Mouse (Mus musculus) embryonic facial prominence, embryonic 11.5 days (tissue): Measurements from ENCODE around the gene Lat2. TPM values are rescaled to one million over a fixed set of nuclear protein-coding genes. Genes with fewer than 3 reads are reported as not detected.

Source experiments
- ATAC-seq: fragments of 200-750 bp; cut with Nextera tagmentation; replicated peaks from 2 replicates; pipeline ENCODE4 v1.8.0; 2017; ENCODE audit warnings: low read depth; ENCODE audit not compliant: insufficient number of reproducible peaks, low FRiP score, low TSS enrichment
- DNase-seq: peaks from one replicate; pipeline ENCODE4 v3.0.0-alpha.2; 2015; ENCODE audit warnings: low spot score
- H3K27ac ChIP-seq: fragments of 300-500 bp; sonication (generic); replicated peaks from 2 replicates; pipeline ENCODE4 v1.5.1; 2014; ENCODE audit warnings: mild to moderate bottlenecking, low read depth, low read length, control low read depth
- H3K27me3 ChIP-seq: fragments of 300-500 bp; sonication (generic); 2 replicates; pipeline ENCODE4 v1.6.1; 2014; ENCODE audit warnings: mild to moderate bottlenecking, low read length, moderate library complexity, mixed read lengths; ENCODE audit not compliant: control insufficient read depth, insufficient read depth
- H3K36me3 ChIP-seq: fragments of 300-500 bp; sonication (generic); replicated peaks from 2 replicates; pipeline ENCODE4 v1.6.1; 2014; ENCODE audit warnings: low read depth, mild to moderate bottlenecking, low read length, moderate library complexity, mixed read lengths; ENCODE audit not compliant: control insufficient read depth, insufficient read depth
- H3K4me1 ChIP-seq: fragments of 300-500 bp; sonication (generic); 2 replicates; pipeline ENCODE4 v1.6.1; 2014; ENCODE audit warnings: low read length, mixed read lengths; ENCODE audit not compliant: control insufficient read depth, insufficient read depth
- H3K4me2 ChIP-seq: fragments of 300-500 bp; sonication (generic); 2 replicates; pipeline ENCODE4 v1.6.1; 2014; ENCODE audit warnings: low read depth, mild to moderate bottlenecking, control low read depth, low read length, moderate library complexity
- H3K4me3 ChIP-seq: fragments of 300-500 bp; sonication (generic); 2 replicates; pipeline ENCODE4 v1.5.1; 2014; ENCODE audit warnings: low read depth, low read length, control low read depth
- H3K9ac ChIP-seq: fragments of 300-500 bp; sonication (generic); replicated peaks from 2 replicates; pipeline ENCODE4 v1.6.1; 2014; ENCODE audit warnings: mild to moderate bottlenecking, control low read depth, low read length
- H3K9me3 ChIP-seq: fragments of 300-500 bp; sonication (generic); replicated peaks from 2 replicates; pipeline ENCODE4 v1.6.1; 2016; ENCODE audit warnings: mild to moderate bottlenecking, low read length, inconsistent platforms, mixed read lengths; ENCODE audit not compliant: control insufficient read depth
- WGBS: fragments of 180-500 bp; shearing (Covaris S2); extraction: QIAGEN DNeasy Blood & Tissue Kit; methylation state at CpG from one replicate; pipeline ENCODE4 v1.1.7; 2014; 5-methylcytosine and 5-hydroxymethylcytosine counted together
- polyA plus RNA-seq: library from polyadenylated mRNA; unstranded; fragments of >200 nt; fragmentation: Nextera tagmentation; extraction: Ambion mirVana; gene quantifications from 2 replicates; pipeline ENCODE4 v1.2.1, GENCODE M21; 2014

The Lat2 gene
- polyA plus RNA-seq, 1 experiment from 2014 or later: 0.77 TPM

DNA sequence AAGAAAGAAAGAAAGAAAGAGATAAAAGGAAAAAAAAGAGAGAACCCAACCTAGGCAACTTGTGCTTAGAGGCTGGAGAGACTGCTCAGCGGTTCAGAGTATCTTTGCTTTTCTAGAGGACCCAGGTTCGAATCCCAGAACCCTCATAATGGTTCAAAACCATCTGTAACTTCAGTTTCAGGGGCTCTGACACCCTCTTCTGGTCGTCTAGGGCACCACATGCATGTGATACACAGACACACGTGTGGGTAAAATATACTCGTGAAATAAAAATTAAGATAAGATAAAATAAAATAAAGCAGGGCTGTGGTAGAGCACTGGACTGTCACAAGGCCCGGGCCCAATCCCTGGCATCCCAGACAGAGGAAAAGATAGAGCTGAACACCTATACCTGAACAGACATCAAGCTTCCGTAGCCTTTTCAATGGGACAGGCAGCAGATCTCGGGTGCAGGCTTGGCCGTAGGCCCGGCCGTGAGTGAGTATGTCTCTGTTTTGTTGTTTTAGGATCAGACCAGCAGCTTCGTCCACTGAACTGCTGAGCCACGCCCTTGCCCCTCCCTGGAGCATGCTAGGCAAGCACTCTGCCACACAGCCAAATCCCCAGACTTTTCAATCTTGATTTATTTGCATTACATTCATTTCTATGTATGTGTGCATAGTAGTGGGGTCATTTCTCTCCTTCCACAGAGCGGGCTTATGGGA is 38.2 kb downstream of the Lat2 start:
- Histone ChIP-seq H3K4me1 (no peaks in the 10 kb centered on the region), H3K36me3 (no peaks in the 10 kb centered on the region), H3K4me3 (no peak overlapping the region), H3K27ac (no peak overlapping the region), H3K9me3 (no peaks in the 10 kb centered on the region), H3K27me3 (no peaks in the 10 kb centered on the region), H3K4me2 (no peak overlapping the region), H3K9ac (no peak overlapping the region)
- DNase-seq (no peak), ATAC-seq (no peak)
- 78% methylated on average over 14 of the region's 14 CpGs for WGBS

DNA sequence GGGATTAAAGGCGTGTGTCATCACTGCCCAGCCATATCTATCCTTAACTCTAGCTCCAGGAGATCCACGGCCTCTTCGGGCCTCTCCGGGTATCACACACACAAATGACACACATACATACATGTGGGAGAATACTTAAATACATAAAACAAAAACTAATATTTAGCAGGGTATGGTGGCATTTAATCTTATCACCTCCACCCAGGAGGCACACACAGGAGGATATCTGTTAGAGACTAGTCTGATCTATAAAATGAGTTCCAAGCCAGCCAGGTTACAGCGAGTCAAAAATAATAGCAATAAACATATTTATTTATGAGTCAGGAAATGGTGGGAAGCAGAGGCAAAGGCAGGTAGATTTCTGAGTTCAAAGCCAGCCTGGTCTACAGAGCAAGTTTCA is 39.0 kb downstream of the Lat2 start:
- H3K4me3 ChIP-seq: no peak overlapping the region
- ATAC-seq (no peak), DNase-seq (no peak)
- H3K4me1 ChIP-seq: no peaks in the 10 kb centered on the region
- no peak overlapping the region for H3K27ac ChIP-seq
- no peaks in the 10 kb centered on the region for H3K36me3 ChIP-seq
- WGBS: 97% methylated on average over 5 of the region's 5 CpGs
- no peak overlapping the region for H3K4me2 ChIP-seq
- no peaks in the 10 kb centered on the region for H3K9me3 ChIP-seq
- H3K27me3 ChIP-seq: no peaks in the 10 kb centered on the region
- H3K9ac ChIP-seq: no peak overlapping the region

DNA sequence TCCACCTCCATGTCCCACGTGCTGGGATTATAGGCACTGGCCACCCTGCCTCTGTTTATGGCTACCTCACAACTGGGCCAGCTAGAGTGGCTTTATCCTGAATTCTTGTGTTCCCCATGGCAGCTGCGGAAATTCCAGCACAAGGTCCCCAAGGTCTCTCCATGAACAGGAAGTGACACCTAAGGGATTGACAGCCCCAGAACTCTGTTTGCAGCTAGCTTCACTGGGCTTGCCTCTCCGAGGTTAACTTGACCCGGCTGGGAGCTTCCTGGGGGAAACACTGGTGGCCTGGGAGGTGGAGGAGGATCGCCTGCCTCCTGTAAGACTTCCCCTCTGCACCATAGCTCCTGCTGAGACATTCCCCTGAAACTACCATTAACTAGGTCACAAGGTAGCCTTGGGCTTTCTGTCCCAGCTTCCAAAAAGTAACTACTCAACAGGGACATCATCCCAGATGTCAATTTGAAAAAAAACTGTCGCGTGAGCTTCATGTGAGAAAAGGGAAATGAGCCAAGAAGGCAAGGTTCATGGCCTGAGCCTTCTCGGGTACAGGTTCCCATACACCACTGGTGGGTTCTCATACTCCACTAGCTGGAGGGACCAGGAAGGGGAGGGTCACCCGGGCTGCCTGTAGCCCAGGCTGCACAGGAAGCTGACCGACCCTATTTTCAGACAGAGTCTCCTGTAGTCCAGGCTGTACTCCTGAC is 42.2 kb downstream of the Lat2 start:
- H3K27ac ChIP-seq: peak overlapping the region; percentile 24; the same call in 1 of the 2 replicates

DNA sequence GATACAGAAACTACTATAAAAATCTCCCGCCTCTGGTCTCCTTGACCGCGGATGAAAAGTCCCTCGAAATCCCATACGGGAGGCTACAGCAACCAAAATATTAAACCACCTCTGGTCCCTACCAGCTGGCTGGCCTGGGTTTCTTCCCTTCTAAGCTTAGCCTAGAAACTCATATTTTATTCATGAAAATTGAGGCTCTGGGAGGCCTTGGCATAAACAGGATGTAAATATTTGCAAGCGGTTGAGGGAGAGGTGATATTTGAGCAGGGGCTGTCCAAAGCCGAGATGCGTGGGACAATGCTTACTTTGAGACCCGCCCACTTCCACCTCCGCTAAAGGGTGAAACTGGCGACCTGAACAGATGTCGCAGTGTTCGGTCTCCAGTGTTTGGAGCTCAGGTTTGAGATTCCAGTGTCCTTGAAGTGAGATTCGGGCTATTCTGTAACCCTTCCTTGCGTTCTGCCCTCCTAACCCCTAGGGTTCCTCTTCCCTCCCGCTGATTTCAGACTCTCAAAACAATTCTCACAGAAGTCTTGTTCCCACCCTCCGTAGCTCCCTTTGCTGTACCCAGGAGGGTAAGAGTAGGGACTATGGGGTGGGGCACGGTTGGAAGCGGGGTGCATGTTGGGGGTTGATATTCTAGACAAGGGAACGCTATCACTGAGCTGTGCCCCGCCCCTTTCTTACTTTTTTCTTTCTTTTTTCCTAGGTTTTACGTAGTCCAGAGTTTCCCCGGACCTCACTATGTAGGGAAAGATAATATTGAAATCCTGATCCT is 42.9 kb downstream of the Lat2 start:
- peak overlapping the region; percentile 42 for H3K4me3 ChIP-seq
- H3K9me3 ChIP-seq: no peaks in the 10 kb centered on the region
- DNase-seq (peak; percentile 90), ATAC-seq (peak; percentile 60; the same call in 1 of the 2 replicates)
- H3K27ac ChIP-seq: peak overlapping the region; percentile 24; the same call in 1 of the 2 replicates
- 1% methylated on average over 23 of the region's 23 CpGs for WGBS
- H3K4me1 ChIP-seq: no peaks in the 10 kb centered on the region
- peak overlapping the region; percentile 82 for H3K4me2 ChIP-seq
- peak overlapping the region; percentile 57 for H3K9ac ChIP-seq
- no peaks in the 10 kb centered on the region for H3K27me3 ChIP-seq
- H3K36me3 ChIP-seq: no peaks in the 10 kb centered on the region

More for the DNA sequence above, 42.2 kb downstream of the Lat2 start:
- Histone ChIP-seq H3K27me3 (no peaks in the 10 kb centered on the region), H3K9me3 (no peaks in the 10 kb centered on the region), H3K4me1 (no peaks in the 10 kb centered on the region), H3K36me3 (no peaks in the 10 kb centered on the region), H3K4me2 (peak overlapping the region; percentile 82), H3K9ac (peak overlapping the region; percentile 11; the same call in 1 of the 2 replicates), H3K4me3 (peak overlapping the region; percentile 42)
- 36% methylated on average over 10 of the region's 10 CpGs for WGBS
- DNase-seq (peak; percentile 10), ATAC-seq (no peak)

DNA sequence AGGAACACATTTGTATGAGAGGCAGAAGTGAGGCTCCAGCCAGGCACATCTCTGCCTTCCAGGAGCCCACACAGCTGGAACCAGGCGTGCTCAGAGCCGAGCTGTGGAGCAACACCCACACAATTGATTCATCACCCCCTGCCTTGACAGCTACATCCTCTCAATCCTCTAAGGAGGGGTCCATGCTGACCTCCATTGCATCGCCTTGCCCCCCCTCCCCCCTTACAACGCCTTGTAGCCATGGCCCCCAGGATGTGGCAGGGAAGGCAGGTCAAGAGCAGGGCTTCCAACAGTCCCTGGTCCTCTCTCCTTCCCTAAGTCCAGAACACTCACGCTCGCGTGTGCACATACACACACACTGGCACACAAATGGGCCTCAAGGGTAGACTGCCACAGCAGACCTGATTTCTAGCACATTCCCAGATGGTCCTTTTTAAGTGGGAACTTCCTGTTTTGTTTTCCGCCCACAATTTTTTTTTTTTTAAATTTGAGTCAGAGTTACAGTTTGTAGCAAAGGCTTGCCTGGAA is 45.8 kb downstream of the Lat2 start:
- WGBS: 52% methylated on average over 8 of the region's 8 CpGs

DNA sequence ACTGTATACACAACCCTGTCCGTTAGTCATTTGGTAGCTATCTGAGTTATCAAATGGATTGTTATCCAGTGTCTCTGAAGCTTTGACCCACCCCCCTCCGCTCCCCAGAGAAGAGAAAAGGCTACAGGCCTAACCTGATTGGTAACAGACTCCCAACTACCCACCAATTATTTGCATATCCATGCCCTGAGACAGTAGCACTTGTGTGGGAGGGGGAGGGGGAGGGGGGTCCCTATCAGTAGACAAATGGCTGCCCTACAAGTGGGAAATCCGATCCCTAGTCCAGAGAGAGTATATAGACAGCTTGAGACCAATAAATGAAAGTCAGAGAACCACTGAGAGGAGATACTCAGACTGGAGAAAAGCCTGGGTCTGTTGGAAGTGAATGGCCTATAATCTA is 46.8 kb downstream of the Lat2 start:
- H3K4me1 ChIP-seq: no peaks in the 10 kb centered on the region
- ATAC-seq: no peak

More for the DNA sequence above, 45.8 kb downstream of the Lat2 start:
- Histone ChIP-seq H3K4me3 (no peak overlapping the region), H3K9ac (no peak overlapping the region), H3K4me1 (no peaks in the 10 kb centered on the region), H3K36me3 (no peaks in the 10 kb centered on the region), H3K27me3 (no peaks in the 10 kb centered on the region), H3K9me3 (no peaks in the 10 kb centered on the region), H3K27ac (no peak overlapping the region), H3K4me2 (no peak overlapping the region)
- no peak for ATAC-seq
- DNase-seq: peak; percentile 25

DNA sequence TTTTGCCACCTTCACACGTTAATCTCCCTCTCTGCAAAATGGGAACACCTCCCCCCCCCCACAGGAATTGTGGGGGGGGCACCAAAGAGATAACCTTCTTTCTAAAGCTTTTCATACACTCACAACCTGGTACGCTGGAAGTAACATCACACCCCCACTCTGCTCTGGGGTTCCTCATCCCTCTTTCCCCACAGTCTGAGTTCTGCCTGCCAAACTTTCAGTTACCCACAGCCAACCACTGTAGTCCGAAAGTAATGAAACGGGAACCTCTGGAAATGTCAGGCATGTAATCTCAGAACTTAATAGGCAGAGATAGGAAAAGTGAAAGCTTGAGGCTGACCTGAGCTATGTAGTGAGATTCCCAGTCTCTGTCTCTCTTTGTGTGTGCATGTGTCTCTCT is 47.4 kb downstream of the Lat2 start:
- WGBS: 83% methylated on average over 4 of the region's 4 CpGs
- H3K4me3 ChIP-seq: no peak overlapping the region
- no peak overlapping the region for H3K4me2 ChIP-seq
- H3K9ac ChIP-seq: no peak overlapping the region
- H3K4me1 ChIP-seq: no peaks in the 10 kb centered on the region
- H3K36me3 ChIP-seq: no peaks in the 10 kb centered on the region
- H3K27ac ChIP-seq: no peak overlapping the region
- H3K9me3 ChIP-seq: no peaks in the 10 kb centered on the region
- H3K27me3 ChIP-seq: no peaks in the 10 kb centered on the region
- no peak for DNase-seq
- ATAC-seq: no peak

More for the DNA sequence above, 46.8 kb downstream of the Lat2 start:
- 67% methylated on average over 3 of the region's 3 CpGs for WGBS
- H3K27me3 ChIP-seq: no peaks in the 10 kb centered on the region
- no peak for DNase-seq
- H3K4me3 ChIP-seq: no peak overlapping the region
- no peaks in the 10 kb centered on the region for H3K9me3 ChIP-seq
- H3K4me2 ChIP-seq: no peak overlapping the region
- no peak overlapping the region for H3K27ac ChIP-seq
- no peak overlapping the region for H3K9ac ChIP-seq
- no peaks in the 10 kb centered on the region for H3K36me3 ChIP-seq
